Mouse (Mus musculus) forebrain, embryonic 11.5 days (tissue): ENCODE results near the gene Grhl3. TPM values are rescaled to one million over a fixed set of nuclear protein-coding genes. Genes with fewer than 3 reads are reported as not detected.
"Not testable (repeated sequence)": the region's sequence is repeated elsewhere in the genome, so short reads cannot be mapped to it uniquely, and the experiment has no call there.

Source experiments
- ATAC-seq: fragments of 200-750 bp; cut with Nextera tagmentation; replicated peaks from 2 replicates; pipeline ENCODE4 v1.8.0; 2017; ENCODE audit warnings: moderate TSS enrichment; ENCODE audit not compliant: low FRiP score
- DNase-seq: peaks from one replicate; pipeline ENCODE4 v3.0.0-alpha.2; 2017; ENCODE audit warnings: low spot score
- H3K27ac ChIP-seq: fragments of 300-500 bp; sonication (generic); 2 replicates; pipeline ENCODE4 v1.5.1; 2014; ENCODE audit warnings: low read depth, low read length
- H3K27me3 ChIP-seq: fragments of 300-500 bp; sonication (generic); 2 replicates; pipeline ENCODE4 v1.6.1; 2014; ENCODE audit warnings: mild to moderate bottlenecking, low read length, mixed read lengths; ENCODE audit not compliant: control insufficient read depth, insufficient read depth
- H3K36me3 ChIP-seq: fragments of 300-500 bp; sonication (generic); 2 replicates; pipeline ENCODE4 v1.6.1; 2014; ENCODE audit warnings: mild to moderate bottlenecking, low read length, moderate library complexity, mixed read lengths; ENCODE audit not compliant: control insufficient read depth, insufficient read depth
- H3K4me1 ChIP-seq: fragments of 300-500 bp; sonication (generic); replicated peaks from 2 replicates; pipeline ENCODE4 v1.6.1; 2014; ENCODE audit warnings: low read length, mixed read lengths; ENCODE audit not compliant: control insufficient read depth, insufficient read depth
- H3K4me2 ChIP-seq: fragments of 300-500 bp; sonication (generic); 2 replicates; pipeline ENCODE4 v1.6.1; 2014; ENCODE audit warnings: low read depth, mild to moderate bottlenecking, low read length, moderate library complexity, mixed read lengths; ENCODE audit not compliant: severe bottlenecking
- H3K4me3 ChIP-seq: fragments of 300-500 bp; sonication (generic); 2 replicates; pipeline ENCODE4 v1.5.1; 2014; ENCODE audit warnings: low read depth, low read length
- H3K9ac ChIP-seq: fragments of 300-500 bp; sonication (generic); 2 replicates; pipeline ENCODE4 v1.6.1; 2014; ENCODE audit warnings: low read length
- H3K9me3 ChIP-seq: fragments of 300-500 bp; sonication (generic); 2 replicates; pipeline ENCODE4 v1.6.1; 2016; ENCODE audit warnings: low read length, mixed read lengths; ENCODE audit not compliant: control insufficient read depth
- WGBS: fragments of 180-500 bp; shearing (Covaris S2); extraction: QIAGEN DNeasy Blood & Tissue Kit; methylation state at CpG from one replicate; pipeline ENCODE4 v1.1.7; 2014; 5-methylcytosine and 5-hydroxymethylcytosine counted together
- polyA plus RNA-seq: library from polyadenylated mRNA; unstranded; fragments of >200 nt; fragmentation: Nextera tagmentation; extraction: Ambion mirVana; gene quantifications from 2 replicates; pipeline ENCODE4 v1.2.1, GENCODE M21; 2014

Gene Grhl3
- 3.9 and 4.5 TPM in 2 replicates for polyA plus RNA-seq

- peaks cover 34% of the 10 kb centered on the region for H3K4me1 ChIP-seq
- DNase-seq (peak; percentile 63), ATAC-seq (no peak)
- under 1% methylated on average over 31 of the region's 31 CpGs for WGBS
- peak within 1 kb of the TSS; percentile 71 for H3K4me2 ChIP-seq
- peak within 1 kb of the TSS; percentile 27 for H3K4me3 ChIP-seq
- H3K27ac ChIP-seq = no peak within 1 kb of the TSS
- H3K9ac ChIP-seq = peak within 1 kb of the TSS; percentile 39
- H3K9me3 ChIP-seq = no peaks in the 10 kb centered on the region
- peaks cover 40% of the 10 kb centered on the region for H3K27me3 ChIP-seq
- H3K36me3 ChIP-seq = no peaks in the 10 kb centered on the region
Observed at GRCm38 (mm10) chr4:135573251-135573808, at the start of gene Grhl3. Gene Grhl3 (minus strand): TSS chr4:135573630.

- no peaks in the 10 kb centered on the region for H3K36me3 ChIP-seq
- 0 out of 2 replicates have a peak, but pooled peaks cover 2% of the 10 kb centered on the region for H3K27me3 ChIP-seq
- no peak overlapping the region for H3K9ac ChIP-seq
- H3K4me2 ChIP-seq = no peak overlapping the region
- H3K4me1 ChIP-seq = no peaks in the 10 kb centered on the region
- no peak overlapping the region for H3K27ac ChIP-seq
- 93% methylated on average over 10 of the region's 10 CpGs for WGBS
- DNase-seq = no peak
- H3K9me3 ChIP-seq = no peaks in the 10 kb centered on the region
- no peak for ATAC-seq
- no peak overlapping the region for H3K4me3 ChIP-seq
Observed at GRCm38 (mm10) chr4:135622290-135622689, 48.9 kb upstream of the Grhl3 start.

- ATAC-seq (no peak), DNase-seq (no peak)
- Histone ChIP-seq H3K27me3 (0 out of 2 replicates have a peak, but pooled peaks cover 2% of the 10 kb centered on the region), H3K36me3 (no peaks in the 10 kb centered on the region), H3K27ac (no peak overlapping the region), H3K9ac (no peak overlapping the region), H3K4me2 (no peak overlapping the region), H3K4me1 (no peaks in the 10 kb centered on the region), H3K9me3 (no peaks in the 10 kb centered on the region), H3K4me3 (no peak overlapping the region)
- WGBS = 85% methylated on average over 3 of the region's 3 CpGs
Observed at GRCm38 (mm10) chr4:135620461-135620860, 47.0 kb upstream of the Grhl3 start.

- DNase-seq (no peak), ATAC-seq (no peak)
- 12% methylated on average over 16 of the region's 16 CpGs for WGBS
- H3K36me3 ChIP-seq = no peaks in the 10 kb centered on the region
- H3K4me2 ChIP-seq = no peak overlapping the region
- H3K9me3 ChIP-seq = no peaks in the 10 kb centered on the region
- 0 out of 2 replicates have a peak, but pooled peaks cover 2% of the 10 kb centered on the region for H3K27me3 ChIP-seq
- H3K27ac ChIP-seq = no peak overlapping the region
- no peak overlapping the region for H3K4me3 ChIP-seq
- no peaks in the 10 kb centered on the region for H3K4me1 ChIP-seq
- no peak overlapping the region for H3K9ac ChIP-seq
Observed at GRCm38 (mm10) chr4:135617783-135618470, 44.5 kb upstream of the Grhl3 start.

GRCm38 (mm10) chr4:135617038-135617437, 43.6 kb upstream of the Grhl3 start:
- Histone ChIP-seq H3K9me3 (no peaks in the 10 kb centered on the region), H3K4me2 (no peak overlapping the region), H3K9ac (no peak overlapping the region), H3K27me3 (0 out of 2 replicates have a peak, but pooled peaks cover 2% of the 10 kb centered on the region), H3K4me1 (no peaks in the 10 kb centered on the region), H3K4me3 (no peak overlapping the region), H3K27ac (no peak overlapping the region), H3K36me3 (no peaks in the 10 kb centered on the region)
- no peak for ATAC-seq
- 33% methylated on average over 4 of the region's 4 CpGs for WGBS
- DNase-seq = no peak

GRCm38 (mm10) chr4:135615307-135615706, 41.9 kb upstream of the Grhl3 start:
- not testable (repeated sequence) for H3K4me1 ChIP-seq, H3K4me3 ChIP-seq, DNase-seq, H3K9ac ChIP-seq, H3K27me3 ChIP-seq, H3K36me3 ChIP-seq, ATAC-seq, H3K4me2 ChIP-seq, H3K27ac ChIP-seq, H3K9me3 ChIP-seq
- WGBS = 68% methylated on average over 5 of the region's 5 CpGs

- peaks cover 7% of the 10 kb centered on the region; the same call in 1 of the 2 replicates for H3K9me3 ChIP-seq
- H3K36me3 ChIP-seq = no peaks in the 10 kb centered on the region
- H3K4me1 ChIP-seq = no peaks in the 10 kb centered on the region
- H3K27me3 ChIP-seq = no peaks in the 10 kb centered on the region
- no peak overlapping the region for H3K4me2 ChIP-seq
- WGBS = 75% methylated on average over 2 of the region's 2 CpGs
- no peak overlapping the region for H3K27ac ChIP-seq
- no peak overlapping the region for H3K9ac ChIP-seq
- no peak for ATAC-seq
- H3K4me3 ChIP-seq = no peak overlapping the region
- no peak for DNase-seq
Observed at GRCm38 (mm10) chr4:135609986-135610385, 36.6 kb upstream of the Grhl3 start.

GRCm38 (mm10) chr4:135607979-135608885, 34.8 kb upstream of the Grhl3 start:
- DNase-seq = no peak
- Histone ChIP-seq H3K27ac (no peak overlapping the region), H3K9me3 (peaks cover 7% of the 10 kb centered on the region; the same call in 1 of the 2 replicates), H3K4me2 (no peak overlapping the region), H3K27me3 (no peaks in the 10 kb centered on the region), H3K36me3 (no peaks in the 10 kb centered on the region), H3K4me1 (no peaks in the 10 kb centered on the region), H3K4me3 (no peak overlapping the region), H3K9ac (no peak overlapping the region)
- ATAC-seq = no peak
- WGBS = 83% methylated on average over 18 of the region's 18 CpGs
